Mouse (Mus musculus) forebrain, embryonic 16.5 days (tissue): ENCODE results near the gene Cnnm1. TPM values are rescaled to one million over a fixed set of nuclear protein-coding genes. Genes with fewer than 3 reads are reported as not detected.
A peak's percentile ranks its signal among the peaks of the same experiment; 100 is the strongest.

Experiments used
- ATAC-seq: fragments of 200-750 bp; cut with Nextera tagmentation; 2 replicates; pipeline ENCODE4 v1.8.0; 2017; ENCODE audit warnings: mild to moderate bottlenecking, moderate library complexity
- H3K27ac ChIP-seq: fragments of 300-500 bp; sonication (generic); 2 replicates; pipeline ENCODE4 v1.5.1; 2014; ENCODE audit warnings: low read length, control low read depth
- H3K27me3 ChIP-seq: fragments of 300-500 bp; sonication (generic); replicated peaks from 2 replicates; pipeline ENCODE4 v1.6.1; 2014; ENCODE audit warnings: low read length; ENCODE audit not compliant: control insufficient read depth, insufficient read depth
- H3K36me3 ChIP-seq: fragments of 300-500 bp; sonication (generic); 2 replicates; pipeline ENCODE4 v1.6.1; 2014; ENCODE audit not compliant: control insufficient read depth, insufficient read depth
- H3K4me1 ChIP-seq: fragments of 300-500 bp; sonication (generic); replicated peaks from 2 replicates; pipeline ENCODE4 v1.6.1; 2014; ENCODE audit warnings: low read length; ENCODE audit not compliant: control insufficient read depth, insufficient read depth
- H3K4me2 ChIP-seq: fragments of 300-500 bp; sonication (generic); 2 replicates; pipeline ENCODE4 v1.6.1; 2014; ENCODE audit warnings: mild to moderate bottlenecking, low read length, control low read depth
- H3K4me3 ChIP-seq: fragments of 300-500 bp; sonication (generic); replicated peaks from 2 replicates; pipeline ENCODE4 v1.5.1; 2014; ENCODE audit warnings: mild to moderate bottlenecking, low read length, control low read depth
- H3K9ac ChIP-seq: fragments of 300-500 bp; sonication (generic); replicated peaks from 2 replicates; pipeline ENCODE4 v1.6.1; 2014; ENCODE audit warnings: low read depth, low read length, control low read depth
- H3K9me3 ChIP-seq: fragments of 300-500 bp; sonication (generic); 2 replicates; pipeline ENCODE4 v1.6.1; 2016; ENCODE audit warnings: low read length; ENCODE audit not compliant: control insufficient read depth
- WGBS: fragments of 180-500 bp; shearing (Covaris S2); extraction: QIAGEN DNeasy Blood & Tissue Kit; methylation state at CpG from one replicate; pipeline ENCODE4 v1.1.7; 2014; 5-methylcytosine and 5-hydroxymethylcytosine counted together
- polyA plus RNA-seq: library from polyadenylated mRNA; unstranded; fragments of >200 nt; fragmentation: Nextera tagmentation; extraction: Ambion mirVana; gene quantifications from 2 replicates; pipeline ENCODE4 v1.2.1, GENCODE M21; 2015

Gene Cnnm1
- polyA plus RNA-seq, 1 experiment from 2014 or later = 2.1 TPM

GRCm38 (mm10) chr19:43463546-43464293 lies 23.5 kb downstream of the Cnnm1 start:
- WGBS = 93% methylated on average over 7 of the region's 7 CpGs
- H3K27ac ChIP-seq = no peak overlapping the region
- H3K9me3 ChIP-seq = no peaks in the 10 kb centered on the region
- no peaks in the 10 kb centered on the region for H3K27me3 ChIP-seq
- H3K4me3 ChIP-seq = no peak overlapping the region
- H3K4me2 ChIP-seq = no peak overlapping the region
- peaks cover 14% of the 10 kb centered on the region for H3K4me1 ChIP-seq
- ATAC-seq = no peak
- no peaks in the 10 kb centered on the region for H3K36me3 ChIP-seq
- no peak overlapping the region for H3K9ac ChIP-seq

GRCm38 (mm10) chr19:43464294-43464687 lies 24.1 kb downstream of the Cnnm1 start:
- H3K4me3 ChIP-seq = no peak overlapping the region
- WGBS = 82% methylated on average over 3 of the region's 3 CpGs

GRCm38 (mm10) chr19:43465076-43465475 lies 24.8 kb downstream of the Cnnm1 start:
- Histone ChIP-seq H3K9me3 (no peaks in the 10 kb centered on the region), H3K4me2 (no peak overlapping the region), H3K27me3 (no peaks in the 10 kb centered on the region), H3K4me1 (peaks cover 14% of the 10 kb centered on the region), H3K4me3 (no peak overlapping the region), H3K9ac (no peak overlapping the region), H3K27ac (no peak overlapping the region), H3K36me3 (no peaks in the 10 kb centered on the region)
- 90% methylated on average over 11 of the region's 11 CpGs for WGBS
- ATAC-seq = no peak

More at GRCm38 (mm10) chr19:43464294-43464687, 24.1 kb downstream of the Cnnm1 start:
- no peaks in the 10 kb centered on the region for H3K36me3 ChIP-seq
- no peaks in the 10 kb centered on the region for H3K9me3 ChIP-seq
- peaks cover 14% of the 10 kb centered on the region for H3K4me1 ChIP-seq
- no peak overlapping the region for H3K27ac ChIP-seq
- no peaks in the 10 kb centered on the region for H3K27me3 ChIP-seq
- H3K9ac ChIP-seq = no peak overlapping the region
- H3K4me2 ChIP-seq = no peak overlapping the region
- no peak for ATAC-seq

DNA sequence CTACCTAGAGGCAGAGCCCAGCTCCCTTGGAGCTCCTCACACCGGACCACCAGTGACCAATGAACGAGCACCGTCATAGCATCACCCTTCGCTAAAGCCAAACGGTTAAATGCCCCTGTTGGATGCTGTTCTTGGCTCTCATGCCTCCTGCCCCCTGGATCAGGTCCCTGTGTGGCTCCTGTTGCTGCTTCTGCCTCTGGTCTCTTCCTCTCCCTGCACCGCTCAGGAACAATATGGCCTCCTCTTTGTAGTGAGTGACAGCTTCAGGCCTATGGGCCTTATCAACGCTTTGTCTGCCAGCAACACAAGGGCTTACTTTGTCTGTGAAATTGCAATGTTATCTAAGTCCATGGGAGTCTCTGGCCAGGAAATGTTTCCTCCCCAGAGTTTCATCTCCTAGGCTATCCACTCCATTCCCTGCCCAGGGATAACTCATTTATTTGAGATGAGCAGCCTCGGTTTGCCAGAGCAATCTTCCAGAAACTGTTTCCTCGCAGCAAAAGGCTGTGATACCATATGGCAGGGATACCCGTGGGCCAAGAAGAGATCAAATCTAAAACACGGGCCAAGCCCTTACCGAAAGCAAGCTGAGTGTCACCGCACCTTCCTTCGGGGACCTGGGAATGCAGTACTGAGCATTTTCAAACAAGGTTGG lies 25.5 kb downstream of the Cnnm1 start:
- H3K4me1 ChIP-seq = peaks cover 14% of the 10 kb centered on the region
- no peaks in the 10 kb centered on the region for H3K36me3 ChIP-seq
- H3K9me3 ChIP-seq = no peaks in the 10 kb centered on the region
- H3K9ac ChIP-seq = no peak overlapping the region
- WGBS = 80% methylated on average over 14 of the region's 14 CpGs
- no peak for ATAC-seq
- H3K27ac ChIP-seq = no peak overlapping the region
- H3K4me2 ChIP-seq = no peak overlapping the region
- H3K4me3 ChIP-seq = no peak overlapping the region
- no peaks in the 10 kb centered on the region for H3K27me3 ChIP-seq

GRCm38 (mm10) chr19:43467927-43468685 lies 27.9 kb downstream of the Cnnm1 start:
- Histone ChIP-seq H3K36me3 (no peaks in the 10 kb centered on the region), H3K4me1 (peaks cover 14% of the 10 kb centered on the region), H3K9me3 (no peaks in the 10 kb centered on the region), H3K27me3 (no peaks in the 10 kb centered on the region), H3K27ac (no peak overlapping the region), H3K4me3 (no peak overlapping the region), H3K9ac (no peak overlapping the region), H3K4me2 (no peak overlapping the region)
- peak; percentile 90 for ATAC-seq
- WGBS = 74% methylated on average over 12 of the region's 12 CpGs

DNA sequence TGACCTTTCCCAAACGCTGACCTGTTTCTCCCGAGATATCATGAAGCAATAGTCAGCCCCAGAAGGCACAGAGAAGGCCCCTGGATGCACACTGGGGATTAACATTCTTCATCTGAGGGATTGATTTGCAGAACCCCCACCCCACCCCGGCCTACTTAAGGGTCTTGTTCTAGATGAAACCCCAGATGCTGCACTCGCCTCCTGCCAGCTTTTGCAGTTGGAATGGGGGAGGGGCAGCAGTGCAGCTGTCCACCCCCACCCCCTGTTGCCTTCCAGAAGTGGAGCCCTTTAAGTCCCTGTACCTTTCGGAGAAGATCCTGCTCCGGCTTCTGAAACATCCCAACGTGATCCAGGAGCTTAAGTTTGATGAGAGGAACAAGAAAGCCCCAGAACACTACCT lies 29.1 kb downstream of the Cnnm1 start:
- Histone ChIP-seq H3K9ac (no peak overlapping the region), H3K27ac (no peak overlapping the region), H3K27me3 (no peaks in the 10 kb centered on the region), H3K4me2 (no peak overlapping the region), H3K4me3 (no peak overlapping the region), H3K36me3 (no peaks in the 10 kb centered on the region), H3K9me3 (no peaks in the 10 kb centered on the region), H3K4me1 (peaks cover 14% of the 10 kb centered on the region)
- ATAC-seq = no peak
- WGBS = 69% methylated on average over 7 of the region's 7 CpGs

DNA sequence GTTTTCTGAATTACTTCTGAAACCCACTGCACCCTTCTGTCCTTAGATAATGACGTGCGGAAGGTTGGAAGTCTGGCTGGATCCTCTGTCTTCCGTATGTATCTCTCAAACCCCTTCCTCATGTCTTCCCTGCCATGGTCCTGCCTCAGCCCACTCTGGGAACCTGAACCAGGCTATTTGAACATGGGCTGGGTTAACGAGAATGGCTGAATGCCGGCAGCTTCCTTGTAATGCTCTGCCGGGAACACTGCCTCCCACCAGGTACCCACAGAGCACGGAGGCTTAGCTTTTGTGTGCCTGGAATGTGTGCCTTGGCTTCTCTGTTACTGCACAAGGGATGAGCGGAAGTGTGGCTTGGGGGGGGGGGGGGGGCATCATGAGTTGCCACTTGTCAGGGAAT lies 32.1 kb downstream of the Cnnm1 start:
- Histone ChIP-seq H3K4me1 (peaks cover 9% of the 10 kb centered on the region), H3K27me3 (no peaks in the 10 kb centered on the region), H3K4me3 (no peak overlapping the region), H3K9me3 (no peaks in the 10 kb centered on the region), H3K9ac (no peak overlapping the region), H3K4me2 (no peak overlapping the region), H3K36me3 (no peaks in the 10 kb centered on the region), H3K27ac (no peak overlapping the region)
- no peak for ATAC-seq
- WGBS = 50% methylated on average over 8 of the region's 8 CpGs

DNA sequence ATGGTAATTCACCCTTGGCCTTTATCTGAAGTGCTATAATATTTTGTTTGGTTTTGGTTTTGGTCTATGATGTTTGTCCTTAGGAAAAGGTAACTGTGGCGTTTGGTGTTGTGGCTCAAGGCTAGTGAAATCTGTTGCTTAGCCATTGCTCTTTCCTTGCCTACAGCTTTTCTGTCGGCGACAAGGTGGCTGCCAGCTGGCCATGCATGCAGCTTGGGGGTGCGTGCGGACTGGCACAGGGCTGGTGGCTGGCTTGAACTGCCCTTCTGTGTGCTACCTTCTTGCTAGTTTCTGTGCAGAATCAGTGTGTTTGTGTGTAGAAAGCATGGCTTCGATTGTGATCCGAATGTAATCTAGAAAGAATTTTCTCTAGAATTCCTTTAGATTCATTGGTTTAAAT lies 32.5 kb downstream of the Cnnm1 start:
- Histone ChIP-seq H3K36me3 (no peaks in the 10 kb centered on the region), H3K4me1 (peaks cover 5% of the 10 kb centered on the region; the same call in 1 of the 2 replicates), H3K9me3 (no peaks in the 10 kb centered on the region), H3K27ac (no peak overlapping the region), H3K9ac (no peak overlapping the region), H3K4me2 (no peak overlapping the region), H3K27me3 (no peaks in the 10 kb centered on the region), H3K4me3 (no peak overlapping the region)
- ATAC-seq = no peak
- 78% methylated on average over 7 of the region's 7 CpGs for WGBS

DNA sequence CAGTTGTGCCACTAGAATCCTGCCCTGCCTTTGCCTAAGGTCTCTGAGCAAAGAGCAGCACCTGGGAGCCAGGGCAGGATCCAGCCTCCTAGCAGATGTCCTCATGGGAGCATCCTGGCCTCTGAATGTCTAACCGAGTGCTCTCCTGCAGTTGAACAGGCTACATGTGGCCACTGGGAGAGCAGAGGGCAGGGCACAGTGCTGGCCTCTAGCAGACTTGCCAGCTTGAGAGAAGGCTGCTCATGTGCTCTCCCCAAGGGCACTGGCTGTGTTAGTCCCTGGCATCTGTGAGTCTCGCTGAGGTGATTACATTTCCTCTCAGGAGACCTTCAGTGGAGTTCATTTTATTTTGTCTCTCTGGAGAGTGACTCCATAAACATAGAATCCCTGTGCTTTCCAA lies 35.4 kb downstream of the Cnnm1 start:
- H3K27me3 ChIP-seq = no peaks in the 10 kb centered on the region
- ATAC-seq = no peak
- H3K27ac ChIP-seq = no peak overlapping the region
- H3K4me2 ChIP-seq = no peak overlapping the region
- H3K9me3 ChIP-seq = no peaks in the 10 kb centered on the region
- H3K36me3 ChIP-seq = no peaks in the 10 kb centered on the region
- no peaks in the 10 kb centered on the region for H3K4me1 ChIP-seq
- WGBS = 68% methylated on average over 2 of the region's 2 CpGs
- no peak overlapping the region for H3K9ac ChIP-seq
- H3K4me3 ChIP-seq = no peak overlapping the region
